Mouse (Mus musculus): Measurements from ENCODE around the gene Diablo.
"Not testable (repeated sequence)": the region's sequence is repeated elsewhere in the genome, so short reads cannot be mapped to it uniquely, and the experiment has no call there.

Diablo gene

GRCm38 (mm10) chr5:123523692-123524392, at the start of gene Diablo:
Diablo (minus strand) TSS chr5:123524176.
- DNase-seq (ENCODE audit: low read depth, low spot score): peak; percentile 92

- DNase-seq (ENCODE audit: low read depth, low spot score): no peak
Measured at GRCm38 (mm10) chr5:123573362-123573761, 49.4 kb upstream of the Diablo start.

- peak; percentile 97 for DNase-seq (ENCODE audit: low read depth, low spot score)
Measured at GRCm38 (mm10) chr5:123572357-123573186, 48.6 kb upstream of the Diablo start, which contains the start of gene Vps33a. Vps33a (minus strand) TSS chr5:123573038.

GRCm38 (mm10) chr5:123561128-123561527, 37.2 kb upstream of the Diablo start:
- no peak for DNase-seq (ENCODE audit: low read depth, low spot score)

GRCm38 (mm10) chr5:123559588-123559987, 35.6 kb upstream of the Diablo start:
- no peak for DNase-seq (ENCODE audit: low read depth, low spot score)

GRCm38 (mm10) chr5:123556451-123556850, 32.5 kb upstream of the Diablo start:
- no peak for DNase-seq (ENCODE audit: low read depth, low spot score)

- DNase-seq (ENCODE audit: low read depth, low spot score): no peak
Measured at GRCm38 (mm10) chr5:123555693-123556092, 31.7 kb upstream of the Diablo start.

GRCm38 (mm10) chr5:123533801-123534200, 9.8 kb upstream of the Diablo start:
- DNase-seq (ENCODE audit: low read depth, low spot score): no peak

- no peak for DNase-seq (ENCODE audit: low read depth, low spot score)
Measured at GRCm38 (mm10) chr5:123530056-123530455, 6.1 kb upstream of the Diablo start.

- no peak for DNase-seq (ENCODE audit: low read depth, low spot score)
Measured at GRCm38 (mm10) chr5:123528641-123529040, 4.7 kb upstream of the Diablo start.

GRCm38 (mm10) chr5:123525916-123526495, 2.0 kb upstream of the Diablo start:
- no peak for DNase-seq (ENCODE audit: low read depth, low spot score)

GRCm38 (mm10) chr5:123525281-123525680, 1.3 kb upstream of the Diablo start, which contains the start of gene Gm49027:
Gm49027 (minus strand) TSS chr5:123525488.
- DNase-seq (ENCODE audit: low read depth, low spot score): no peak

- no peak for DNase-seq (ENCODE audit: low read depth, low spot score)
Measured at GRCm38 (mm10) chr5:123524393-123524750, 396 bp upstream of the Diablo start.

- DNase-seq (ENCODE audit: low read depth, low spot score): no peak
Measured at GRCm38 (mm10) chr5:123522166-123522565, 1.8 kb downstream of the Diablo start.

GRCm38 (mm10) chr5:123521621-123522020, 2.4 kb downstream of the Diablo start:
- no peak for DNase-seq (ENCODE audit: low read depth, low spot score)

- no peak for DNase-seq (ENCODE audit: low read depth, low spot score)
Measured at GRCm38 (mm10) chr5:123520666-123521065, 3.3 kb downstream of the Diablo start.

GRCm38 (mm10) chr5:123514871-123515270, 9.1 kb downstream of the Diablo start:
- DNase-seq (ENCODE audit: low read depth, low spot score): no peak

- no peak for DNase-seq (ENCODE audit: low read depth, low spot score)
Measured at GRCm38 (mm10) chr5:123512102-123512501, 11.9 kb downstream of the Diablo start.

GRCm38 (mm10) chr5:123511426-123511825, 12.6 kb downstream of the Diablo start:
- not testable (repeated sequence) for DNase-seq (ENCODE audit: low read depth, low spot score)

GRCm38 (mm10) chr5:123510160-123510559, 13.8 kb downstream of the Diablo start, which contains the start of gene B3gnt4:
B3gnt4 (plus strand) TSS chr5:123510460.
- DNase-seq (ENCODE audit: low read depth, low spot score): no peak

- DNase-seq (ENCODE audit: low read depth, low spot score): no peak
Measured at GRCm38 (mm10) chr5:123508921-123509320, 15.1 kb downstream of the Diablo start.

All from retina, adult 2 months (tissue).